Mouse (Mus musculus): ENCODE results near the gene Mtrex.

Gene Mtrex

DNA sequence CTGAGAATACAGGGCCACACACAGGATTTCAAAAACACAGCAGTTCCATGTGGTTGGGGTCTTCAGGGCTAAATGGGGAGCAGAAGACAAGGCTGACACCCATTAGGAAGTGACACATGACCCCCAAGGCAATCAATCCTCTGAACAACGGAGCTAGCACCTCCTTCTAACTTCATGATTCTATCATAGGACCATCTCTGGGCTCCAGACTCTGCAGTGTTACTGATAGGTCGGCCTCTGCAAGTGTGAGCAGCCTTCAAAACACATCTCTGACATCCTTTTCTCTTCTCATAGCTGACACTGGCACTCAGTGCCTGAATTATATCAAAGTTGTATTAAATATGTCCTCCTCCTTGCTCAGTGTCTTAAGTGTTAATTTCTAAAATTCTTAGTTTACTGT lies 94.6 kb downstream of the Mtrex start:
- no peak for DNase-seq (ENCODE audit: extremely low read depth, low read depth)

DNA sequence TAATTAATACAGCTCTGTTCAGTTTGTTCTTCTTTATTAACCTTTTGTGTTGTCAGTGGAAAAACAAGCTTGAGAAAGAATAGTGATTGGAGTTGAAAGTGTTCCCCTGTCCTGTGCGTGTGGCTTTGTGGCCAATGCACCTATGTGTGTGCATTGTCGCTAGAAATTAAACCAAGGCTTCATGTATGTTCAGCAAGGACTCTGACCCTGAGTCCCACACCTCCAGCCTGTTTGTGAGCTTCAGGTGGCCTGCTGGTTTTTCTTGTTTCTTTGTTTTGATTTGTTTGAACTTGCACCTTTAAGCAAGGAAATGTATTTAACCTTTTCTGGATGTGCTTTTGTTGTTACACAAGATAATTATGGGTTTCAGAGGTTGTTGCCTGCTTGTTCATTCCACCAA lies 97.6 kb downstream of the Mtrex start:
- no peak for DNase-seq (ENCODE audit: extremely low read depth, low read depth)

DNA sequence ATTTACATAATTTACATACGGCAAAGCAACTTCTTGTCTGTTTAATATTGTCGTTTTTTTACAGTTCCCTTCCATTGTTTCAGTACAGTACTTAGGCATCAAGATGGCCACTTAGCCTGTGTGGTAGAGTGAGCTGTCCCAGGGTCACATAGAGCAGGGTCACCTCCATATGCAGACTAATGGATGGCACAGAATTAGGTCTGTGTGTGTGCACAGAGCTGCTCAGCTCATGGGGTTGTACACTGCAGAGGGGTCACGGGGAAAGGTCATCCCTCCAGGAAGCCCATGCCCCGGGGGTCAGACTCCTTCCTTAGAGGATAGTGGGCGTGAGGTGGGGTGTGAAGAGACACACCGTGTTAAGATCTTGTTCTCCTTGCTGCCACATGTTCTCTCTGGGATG lies 101.7 kb downstream of the Mtrex start:
- DNase-seq (ENCODE audit: extremely low read depth, low read depth) = no peak

DNA sequence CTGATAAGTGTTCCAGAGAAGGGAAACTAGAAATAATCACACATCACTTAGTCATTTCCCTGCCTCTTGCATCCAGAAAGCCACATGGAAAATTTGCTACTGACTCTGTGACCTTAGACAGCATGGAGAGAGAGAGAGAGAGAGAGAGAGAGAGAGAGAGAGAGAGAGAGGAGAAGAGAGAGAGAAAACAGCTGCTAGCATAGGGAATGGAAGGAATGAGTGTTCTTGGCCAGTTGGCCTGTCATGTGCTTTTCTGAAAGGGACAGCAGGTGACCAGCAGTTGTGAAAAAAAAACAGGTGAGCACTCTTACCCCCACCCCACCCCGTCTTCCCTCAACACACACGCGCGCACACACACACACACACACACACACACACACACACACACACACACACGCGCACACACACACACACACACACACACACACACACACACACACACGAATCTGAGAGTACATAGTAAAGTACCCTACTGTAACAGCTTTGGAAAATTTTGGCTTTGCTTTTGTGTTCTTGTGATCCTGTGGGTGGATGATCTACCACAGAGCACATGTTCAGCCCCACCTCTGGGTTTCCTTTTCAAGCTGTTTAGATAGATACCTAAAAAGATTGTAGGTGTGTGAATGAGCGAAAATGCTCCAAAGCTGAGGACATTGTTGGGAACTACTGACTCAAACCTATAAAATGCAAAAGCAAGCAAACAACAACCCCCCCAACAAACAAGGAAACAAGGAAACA lies 103.1 kb downstream of the Mtrex start:
- DNase-seq (ENCODE audit: extremely low read depth, low read depth) = no peak

GRCm38 (mm10) chr13:112823236-112823910 lies 103.8 kb downstream of the Mtrex start:
- DNase-seq (ENCODE audit: extremely low read depth, low read depth) = no peak

- DNase-seq (ENCODE audit: extremely low read depth, low read depth) = no peak
Measured at GRCm38 (mm10) chr13:112822413-112822812, 104.8 kb downstream of the Mtrex start.

- DNase-seq (ENCODE audit: extremely low read depth, low read depth) = no peak
Measured at GRCm38 (mm10) chr13:112818125-112818524, 109.1 kb downstream of the Mtrex start.

All from MEL-GATA-1-ER (cell line).